16 mouse cellular contexts compared by ENCODE assay signal in genomic region chr1:88720626-88721229, GRCm38 (mm10). TPM values are rescaled to one million over a fixed set of nuclear protein-coding genes. Genes with fewer than 3 reads are reported as not detected.
DNase-seq lines count a peak whose midpoint lies in the region; ATAC-seq and TF ChIP-seq lines count a peak whose summit lies in the region.
"Had no signal": no experiment of that assay in that cellular context is flagged by ENCODE, and none has a peak within 500 bp of the region (broad histone marks: within the 10 kb centered on the region; RNA-seq: fewer than 3 reads in every experiment).

No protein-coding gene starts in this region.

- H3K27me3 ChIP-seq in kidney, embryonic 16.5 days (ENCODE audit: insufficient read depth, low read length) = no peaks in the 10 kb centered on the region
- H3K27me3 ChIP-seq: embryonic facial prominence, embryonic 12.5 days; liver, embryonic 15.5 days had no signal

- H3K27ac ChIP-seq in left cerebral cortex, adult 2 months = no peak overlapping the region
- no peak overlapping the region for H3K27ac ChIP-seq in kidney, embryonic 16.5 days (ENCODE audit: low read length)
- H3K27ac ChIP-seq: embryonic facial prominence, embryonic 12.5 days; gastrocnemius, adult 2 months; heart, embryonic 10.5 days; liver, embryonic 15.5 days had no signal

- peak; percentile 32 for TF ChIP-seq CTCF in left cerebral cortex, adult 2 months (IDR thresholded peaks at IDR 0.05)

- peak; percentile 41 for DNase-seq in adrenal gland, postnatal 10 days
- no peak for DNase-seq in adrenal gland, postnatal 25 days
- no peak for DNase-seq in left cerebral cortex, adult 2 months (ENCODE audit: extremely low spot score in 1 of 2, low spot score in 2 of 2)
- no peak for DNase-seq in left cerebral cortex, adult 11 months (ENCODE audit: low spot score)
- peak; percentile 44 for DNase-seq in thymus, postnatal 25 days
- no peak for DNase-seq in thymus, postnatal 10 days (ENCODE audit: low spot score in 2 of 2)
- no peak for DNase-seq in urinary bladder, adult 2 months (ENCODE audit: low spot score)
- DNase-seq: cerebellum, adult 2 months; gastrocnemius, adult 2 months; heart, postnatal 36 days; kidney, adult 18-20 months had no signal

- no peaks in the 10 kb centered on the region for H3K36me3 ChIP-seq in kidney, embryonic 16.5 days (ENCODE audit: insufficient read depth, low read length)
- H3K36me3 ChIP-seq: embryonic facial prominence, embryonic 12.5 days; heart, embryonic 10.5 days; liver, embryonic 15.5 days had no signal

- no peak overlapping the region for H3K4me2 ChIP-seq in kidney, embryonic 16.5 days (replicated peaks; ENCODE audit: low read depth, low read length)
- H3K4me2 ChIP-seq: embryonic facial prominence, embryonic 12.5 days; liver, embryonic 15.5 days had no signal

- no peak overlapping the region for H3K4me3 ChIP-seq in left cerebral cortex, adult 2 months
- no peak overlapping the region for H3K4me3 ChIP-seq in kidney, embryonic 16.5 days (ENCODE audit: low read length)
- H3K4me3 ChIP-seq: embryonic facial prominence, embryonic 12.5 days; gastrocnemius, adult 2 months; heart, embryonic 10.5 days; liver, embryonic 15.5 days; megakaryocyte, embryonic 14.5 days had no signal

- no peaks in the 10 kb centered on the region for H3K4me1 ChIP-seq in kidney, embryonic 16.5 days (ENCODE audit: insufficient read depth, low read length)
- H3K4me1 ChIP-seq: embryonic facial prominence, embryonic 12.5 days; heart, embryonic 10.5 days; liver, embryonic 15.5 days; megakaryocyte, embryonic 14.5 days had no signal

- ATAC-seq in kidney, embryonic 16.5 days (ENCODE audit: low FRiP score, low TSS enrichment) = no peak

- intact Hi-C loops in left cerebral cortex, adult 2 months (cut with DNase I) = loop anchor here (5.0 kb wide), 1 partner anchor 363 kb away; no protein-coding TSS in a partner anchor

- 49% methylated on average over 11 of the region's 11 CpGs for WGBS in kidney, embryonic 16.5 days

- no peak overlapping the region for H3K9ac ChIP-seq in kidney, embryonic 16.5 days (replicated peaks; ENCODE audit: low read length)
- H3K9ac ChIP-seq: embryonic facial prominence, embryonic 12.5 days; liver, embryonic 15.5 days had no signal

- H3K9me3 ChIP-seq in kidney, embryonic 16.5 days (ENCODE audit: low read length) = no peaks in the 10 kb centered on the region
- H3K9me3 ChIP-seq: embryonic facial prominence, embryonic 12.5 days; heart, embryonic 10.5 days; liver, embryonic 15.5 days had no signal

RNA-seq across cellular contexts. Expression of gene Arl4c, which starts 18.7 kb away (rescaled TPM):
- total RNA-seq in adrenal gland, postnatal 10 days (2021) = 10 to 100 TPM; 12.5 to 14.9 TPM
- 11.0 and 12.0 TPM in 2 replicates for total RNA-seq in adrenal gland, postnatal 25 days (2021)
- 10 to 100 TPM; 35.7 to 39.2 TPM for total RNA-seq in left cerebral cortex, adult 2 months (2021)
- polyA plus RNA-seq in urinary bladder, adult 2 months (2012; rRNA removed) = 5.2 and 6.3 TPM in 2 replicates
- polyA plus RNA-seq in kidney, embryonic 16.5 days (2015; fragmentation: Nextera tagmentation; extraction: Ambion mirVana) = 24.2 and 24.7 TPM in 2 replicates

Comparison
In these comparisons a context has a peak if more than half of its experiments do, and no peak if none do; other contexts are left out.
1. DNase-seq: peak in adrenal gland, postnatal 10 days (single experiment) and thymus, postnatal 25 days (single experiment); none in adrenal gland, postnatal 25 days (single experiment), left cerebral cortex, adult 2 months (0 of 2), left cerebral cortex, adult 11 months (single experiment), thymus, postnatal 10 days (0 of 2) and urinary bladder, adult 2 months (single experiment).